Mouse (Mus musculus): ENCODE measurements around the gene Olfr843.

Gene Olfr843

DNA sequence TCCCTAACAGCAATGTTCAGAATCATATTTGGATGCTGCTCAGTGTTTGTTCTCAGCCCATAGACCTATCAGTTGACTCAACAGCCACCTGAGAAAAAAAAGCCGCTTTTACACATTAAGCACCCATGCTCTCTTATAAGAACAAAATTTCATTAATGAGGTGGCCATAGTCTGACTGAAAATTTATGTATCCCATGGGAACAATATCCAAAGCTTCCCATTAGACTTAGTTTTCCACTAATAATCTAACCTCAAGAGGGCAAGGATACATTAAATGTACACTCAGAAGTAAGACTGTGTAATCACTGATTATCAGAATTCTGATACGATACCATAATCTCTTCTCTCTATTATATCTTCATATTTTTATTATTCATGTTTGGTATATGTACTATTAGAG lies at the start of gene Olfr843:
TSS of gene Olfr843 (minus strand) at position 101 of the 400 bp plus-strand sequence.
- no peak for DNase-seq

Data from cerebellum, postnatal 10 days (tissue).